Mouse (Mus musculus): Measurements from ENCODE around the gene Gm27021. TPM values are rescaled to one million over a fixed set of nuclear protein-coding genes. Genes with fewer than 3 reads are reported as not detected.

The Gm27021 gene
- total and polyA plus RNA-seq, 3 experiments = 0.21 to 0.54 TPM; not detected in 1

DNA sequence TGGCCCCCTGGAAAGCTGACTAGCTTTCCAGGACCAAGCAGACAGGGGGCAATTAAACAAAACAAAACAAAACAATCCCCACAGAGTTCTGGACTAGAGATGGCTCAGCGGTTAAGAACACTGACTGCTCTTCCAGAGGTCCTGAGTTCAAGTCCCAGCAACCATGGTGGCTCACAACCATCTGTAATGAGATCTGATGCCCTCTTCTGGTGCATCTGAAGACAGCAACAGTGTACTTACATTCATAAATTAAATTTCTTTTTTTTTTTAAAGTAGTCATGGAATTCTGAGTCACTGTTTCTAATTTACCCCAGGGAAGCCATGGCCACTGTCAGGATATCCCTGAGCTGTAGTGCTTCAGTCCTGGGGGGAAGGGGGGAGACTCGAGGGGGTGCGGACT is 53.4 kb downstream of the Gm27021 start:
- TF ChIP-seq SMC3 (IDR thresholded peaks at IDR 0.05; ENCODE audit: low read depth, low read length) (peak; percentile 28; the same call in 1 of the 2 replicates), MEF2A (IDR thresholded peaks at IDR 0.05; ENCODE audit: extremely low read depth, insufficient replicate concordance, low read depth, low read length, poor library complexity, severe bottlenecking) (no peak), CTCF (IDR thresholded peaks at IDR 0.05 in 2 of 3, conservative IDR thresholded peaks at IDR 0.05 in 1 of 3; ENCODE audit: control insufficient read depth in 1 of 3, insufficient read depth in 1 of 3, low read depth in 2 of 3, low read length in 3 of 3, poor library complexity in 1 of 3, severe bottlenecking in 1 of 3) (peak in 1 of 3 experiments; percentile 17; a peak in 1 of 6 replicates)
- H3K4me1 ChIP-seq (ENCODE audit: control insufficient read depth in 1 of 2, insufficient read depth in 2 of 2, low read length in 2 of 2) = no peaks in the 10 kb centered on the region
- no peaks in the 10 kb centered on the region for H3K9me3 ChIP-seq (replicated peaks; ENCODE audit: insufficient read depth, low read length)
- H3K9ac ChIP-seq (ENCODE audit: control insufficient read depth, low read depth, low read length, poor library complexity, severe bottlenecking) = no peak overlapping the region
- H3K27ac ChIP-seq (ENCODE audit: control insufficient read depth, low read depth, low read length) = no peak overlapping the region
- H3K36me3 ChIP-seq (ENCODE audit: control insufficient read depth in 1 of 2, insufficient read depth in 2 of 2, low read length in 2 of 2) = no peaks in the 10 kb centered on the region; a peak in 1 of 4 replicates
- H3K4me3 ChIP-seq (ENCODE audit: control insufficient read depth in 1 of 2, insufficient read depth in 1 of 2, low read depth in 2 of 2, low read length in 2 of 2) = no peak overlapping the region
- no peaks in the 10 kb centered on the region; a peak in 1 of 4 replicates for H3K27me3 ChIP-seq (ENCODE audit: control insufficient read depth in 1 of 2, insufficient read depth in 2 of 2, low read length in 2 of 2)
- no peak for DNase-seq (ENCODE audit: low read depth, low spot score)
- H3K79me2 ChIP-seq (ENCODE audit: control insufficient read depth, insufficient read depth, low read length, poor library complexity) = no peaks in the 10 kb centered on the region

GRCm38 (mm10) chr8:120610824-120611223 is 57.1 kb downstream of the Gm27021 start:
- Histone ChIP-seq H3K9ac (ENCODE audit: control insufficient read depth, low read depth, low read length, poor library complexity, severe bottlenecking) (no peak overlapping the region), H3K9me3 (replicated peaks; ENCODE audit: insufficient read depth, low read length) (no peaks in the 10 kb centered on the region), H3K4me3 (ENCODE audit: control insufficient read depth in 1 of 2, insufficient read depth in 1 of 2, low read depth in 2 of 2, low read length in 2 of 2) (no peak overlapping the region), H3K79me2 (ENCODE audit: control insufficient read depth, insufficient read depth, low read length, poor library complexity) (no peaks in the 10 kb centered on the region), H3K4me1 (ENCODE audit: control insufficient read depth in 1 of 2, insufficient read depth in 2 of 2, low read length in 2 of 2) (peaks cover 2 to 3% of the 10 kb centered on the region in 2 experiments; a peak in 2 of 4 replicates), H3K27ac (ENCODE audit: control insufficient read depth, low read depth, low read length) (no peak overlapping the region), H3K36me3 (ENCODE audit: control insufficient read depth in 1 of 2, insufficient read depth in 2 of 2, low read length in 2 of 2) (peaks cover 0 to 3% of the 10 kb centered on the region in 2 experiments; a peak in 1 of 4 replicates), H3K27me3 (ENCODE audit: control insufficient read depth in 1 of 2, insufficient read depth in 2 of 2, low read length in 2 of 2) (no peaks in the 10 kb centered on the region; a peak in 1 of 4 replicates)
- no peak for TF ChIP-seq KAT2A (conservative IDR thresholded peaks at IDR 0.05; ENCODE audit: low read depth, low read length)
- TF ChIP-seq ETS1 (IDR thresholded peaks at IDR 0.05; ENCODE audit: low read depth, low read length) = no peak
- TF ChIP-seq GATA1 (IDR thresholded peaks at IDR 0.05; ENCODE audit: low read depth, low read length) = no peak
- no peak for TF ChIP-seq GABPA (IDR thresholded peaks at IDR 0.05; ENCODE audit: low read depth, low read length)
- no peak for TF ChIP-seq POLR2A (IDR thresholded peaks at IDR 0.05; ENCODE audit: control insufficient read depth in 1 of 2, insufficient read depth in 1 of 2, low read depth in 1 of 2, low read length in 2 of 2, poor library complexity in 1 of 2)
- no peak for TF ChIP-seq CTCF (IDR thresholded peaks at IDR 0.05 in 2 of 3, conservative IDR thresholded peaks at IDR 0.05 in 1 of 3; ENCODE audit: control insufficient read depth in 1 of 3, insufficient read depth in 1 of 3, low read depth in 2 of 3, low read length in 3 of 3, poor library complexity in 1 of 3, severe bottlenecking in 1 of 3)
- TF ChIP-seq CHD1 (IDR thresholded peaks at IDR 0.05; ENCODE audit: low read depth, low read length) = no peak
- TF ChIP-seq MAFK (IDR thresholded peaks at IDR 0.05; ENCODE audit: borderline replicate concordance, low read depth, low read length) = no peak
- no peak for TF ChIP-seq HCFC1 (IDR thresholded peaks at IDR 0.05; ENCODE audit: low read depth, low read length)
- TF ChIP-seq MXI1 (IDR thresholded peaks at IDR 0.05; ENCODE audit: low read depth, low read length) = no peak
- no peak for TF ChIP-seq BHLHE40 (IDR thresholded peaks at IDR 0.05; ENCODE audit: borderline replicate concordance, low read depth, low read length)
- no peak for TF ChIP-seq MEF2A (IDR thresholded peaks at IDR 0.05; ENCODE audit: extremely low read depth, insufficient replicate concordance, low read depth, low read length, poor library complexity, severe bottlenecking)
- no peak for TF ChIP-seq EP300 (IDR thresholded peaks at IDR 0.05; ENCODE audit: low read depth in 1 of 2, low read length in 2 of 2)
- TF ChIP-seq MAX (IDR thresholded peaks at IDR 0.05; ENCODE audit: low read length) = no peak
- no peak for TF ChIP-seq CHD2 (IDR thresholded peaks at IDR 0.05; ENCODE audit: low read length)
- TF ChIP-seq NELFE (IDR thresholded peaks at IDR 0.05; ENCODE audit: low read depth, low read length) = no peak
- no peak for TF ChIP-seq SIN3A (IDR thresholded peaks at IDR 0.05; ENCODE audit: low read length)
- DNase-seq (ENCODE audit: low read depth, low spot score) = no peak

Measured in MEL (cell line).